Mouse (Mus musculus): ENCODE measurements around the gene Tmem218.

Tmem218 gene

DNA sequence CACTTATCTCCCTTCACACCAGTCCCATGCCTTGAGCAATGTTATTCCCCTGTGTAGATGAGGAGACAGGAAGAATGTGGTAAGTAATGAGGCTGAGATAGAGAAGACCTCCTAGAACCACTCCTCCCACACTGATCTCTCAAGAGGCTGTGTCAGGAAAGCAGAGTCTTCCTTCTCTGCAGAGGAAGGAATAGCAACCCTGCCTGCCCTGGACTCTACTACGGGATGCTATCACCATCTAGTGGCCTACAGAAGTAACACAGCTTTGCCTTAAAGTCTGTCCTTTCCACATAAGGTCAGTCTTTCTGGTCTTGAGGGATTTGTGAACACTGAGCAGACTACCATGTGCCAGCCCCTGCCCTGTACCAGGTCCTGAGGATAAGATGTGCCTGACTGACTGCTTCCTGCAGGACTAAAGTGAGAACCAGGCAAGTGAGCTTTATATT lies 21.9 kb downstream of the Tmem218 start:
- in situ Hi-C loops (cut with MboI; ENCODE audit: low pct_unique_long_range_greater_than_20kb in 1 of 2, low sequenced_read_pairs in 2 of 2, unreplicated experiment in 1 of 2): no loop called here

DNA sequence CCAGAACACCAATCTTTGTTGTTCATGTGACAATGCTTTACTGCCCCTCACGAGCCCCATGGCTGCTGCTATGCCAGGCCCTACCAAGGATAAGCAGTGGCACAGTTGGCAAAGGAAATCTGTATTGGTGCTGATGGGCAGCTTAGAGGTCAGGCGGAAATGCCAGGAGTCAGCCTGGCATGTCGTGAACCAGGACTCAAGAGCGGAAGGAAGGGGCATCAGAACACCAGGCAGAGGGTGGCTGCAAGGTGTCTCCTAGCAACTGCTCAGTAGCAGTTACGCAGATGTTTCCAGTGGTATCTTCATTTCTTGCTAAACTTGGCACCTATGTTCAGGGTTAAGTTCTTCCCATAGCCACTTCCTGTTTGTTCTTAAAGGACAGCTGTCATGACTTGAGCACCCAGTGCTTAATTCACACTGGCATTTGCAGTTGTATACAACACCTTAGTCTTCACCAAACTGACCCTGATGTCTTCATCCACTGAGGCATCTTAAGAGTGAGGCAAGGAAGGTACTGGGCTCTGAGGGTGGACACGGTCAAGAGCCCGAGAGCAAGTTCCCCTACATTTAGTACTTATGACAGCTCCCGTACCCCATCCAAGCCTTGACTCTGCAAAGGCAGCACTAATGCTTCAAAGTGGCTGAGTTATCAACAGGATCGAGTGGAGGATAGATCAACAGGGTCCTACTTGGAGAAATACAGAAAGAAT lies 22.6 kb downstream of the Tmem218 start:
- in situ Hi-C loops (cut with MboI; ENCODE audit: low pct_unique_long_range_greater_than_20kb in 1 of 2, low sequenced_read_pairs in 2 of 2, unreplicated experiment in 1 of 2): no loop called here

DNA sequence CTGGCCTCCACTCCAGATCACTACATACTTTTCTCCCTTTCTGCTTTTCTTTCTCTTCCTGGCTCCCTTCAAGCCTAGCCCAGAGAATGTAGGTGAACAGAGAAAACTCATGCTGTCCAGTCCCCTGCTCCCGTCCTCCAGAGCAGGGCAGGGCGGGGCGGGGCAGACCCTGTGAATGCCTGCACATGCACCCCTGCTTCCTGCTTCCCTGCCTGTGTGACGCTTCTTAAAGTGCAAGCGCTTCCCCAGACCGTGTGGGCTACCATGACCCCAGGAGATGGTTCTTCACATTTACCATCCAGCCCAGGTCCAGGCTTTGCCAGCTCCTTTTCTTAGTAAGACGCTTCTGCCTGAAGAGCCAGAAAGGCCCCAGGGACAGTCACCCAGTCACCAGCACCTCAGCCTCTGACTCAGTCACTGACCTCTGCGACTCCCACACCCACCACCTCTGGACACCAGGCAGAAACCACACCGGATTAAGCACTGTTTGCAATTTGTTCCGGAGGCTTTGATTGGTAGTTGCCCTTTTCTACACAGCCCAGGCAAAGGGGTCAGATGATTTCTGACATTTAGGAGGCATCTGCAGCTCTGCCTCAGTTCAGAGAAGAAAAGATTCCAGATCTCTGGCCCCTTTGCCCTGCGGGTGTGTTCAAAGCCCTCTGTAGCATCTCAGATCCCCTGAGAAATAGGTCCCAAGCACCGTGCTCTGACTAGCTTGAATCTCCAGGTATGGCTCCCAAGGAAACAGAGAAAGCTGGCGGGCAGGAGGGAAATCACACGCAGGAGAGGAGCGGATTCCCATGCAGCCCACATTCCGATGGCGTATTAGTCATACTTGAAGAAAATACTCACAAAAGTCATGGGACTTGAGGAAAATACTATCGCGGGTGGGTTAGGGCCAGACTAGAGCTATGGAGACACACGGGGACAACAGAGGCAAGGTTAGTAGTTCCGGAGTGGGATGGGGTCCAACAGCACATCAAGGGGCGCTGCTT lies 24.5 kb downstream of the Tmem218 start:
- in situ Hi-C loops (cut with MboI; ENCODE audit: low pct_unique_long_range_greater_than_20kb in 1 of 2, low sequenced_read_pairs in 2 of 2, unreplicated experiment in 1 of 2): no loop called here

DNA sequence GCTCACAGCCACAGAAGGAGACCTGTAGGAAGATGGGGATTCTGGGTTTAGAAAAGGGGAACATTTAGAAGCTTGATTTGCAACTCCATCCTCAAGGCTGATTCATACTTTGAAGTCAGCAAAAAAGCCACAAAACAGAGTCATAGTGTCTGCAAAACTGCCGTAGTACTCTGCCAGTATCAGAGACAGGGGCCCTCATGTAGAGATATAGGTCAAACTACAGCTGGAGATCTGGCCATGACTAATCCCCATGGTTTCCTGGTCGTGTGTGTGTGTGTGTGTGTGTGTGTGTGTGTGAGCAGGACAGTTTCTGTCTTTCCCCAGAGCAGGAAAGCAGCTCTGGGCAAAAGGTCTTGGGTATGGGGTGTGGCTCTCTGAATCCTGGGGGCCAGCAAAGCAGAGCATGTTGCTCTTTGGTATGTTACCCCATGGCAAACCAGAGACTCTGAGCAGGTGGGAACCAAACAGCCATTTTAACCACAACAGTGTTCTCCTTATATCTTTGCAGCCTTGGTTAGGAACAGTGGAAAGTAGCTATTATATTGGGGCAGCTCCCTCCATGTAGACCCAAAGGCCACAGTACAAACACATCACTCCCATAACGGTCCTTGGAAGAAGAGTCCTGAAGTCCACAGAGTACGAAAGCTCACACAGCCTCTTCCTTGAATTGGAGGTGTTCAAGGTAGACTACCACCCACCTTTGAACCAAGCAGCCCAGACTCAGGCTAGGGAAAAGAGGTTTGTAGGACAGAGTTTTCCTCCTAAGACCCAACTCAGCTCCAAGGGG lies 28.1 kb downstream of the Tmem218 start:
- in situ Hi-C loops (cut with MboI; ENCODE audit: low pct_unique_long_range_greater_than_20kb in 1 of 2, low sequenced_read_pairs in 2 of 2, unreplicated experiment in 1 of 2): no loop called here

DNA sequence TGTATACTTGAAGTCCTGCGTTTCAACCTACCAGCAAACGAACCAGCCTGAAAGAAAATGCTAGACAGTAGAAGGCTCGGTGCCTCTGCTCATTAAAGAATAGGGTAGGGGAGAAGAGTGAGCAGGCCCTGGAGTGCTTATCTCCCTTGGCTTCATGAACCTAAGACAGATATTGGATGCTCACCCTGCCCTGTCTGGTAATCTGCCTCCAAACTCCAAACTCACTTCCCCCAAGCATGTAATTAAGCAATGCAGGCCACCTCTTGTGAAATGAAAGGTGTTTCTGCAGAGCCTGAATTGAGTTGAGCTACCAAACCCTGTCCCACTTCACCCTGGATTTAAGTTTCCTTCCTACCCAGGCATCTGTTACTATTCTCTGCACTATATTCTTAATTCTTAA lies 34.7 kb downstream of the Tmem218 start:
- in situ Hi-C loops (cut with MboI; ENCODE audit: low pct_unique_long_range_greater_than_20kb in 1 of 2, low sequenced_read_pairs in 2 of 2, unreplicated experiment in 1 of 2): no loop called here

DNA sequence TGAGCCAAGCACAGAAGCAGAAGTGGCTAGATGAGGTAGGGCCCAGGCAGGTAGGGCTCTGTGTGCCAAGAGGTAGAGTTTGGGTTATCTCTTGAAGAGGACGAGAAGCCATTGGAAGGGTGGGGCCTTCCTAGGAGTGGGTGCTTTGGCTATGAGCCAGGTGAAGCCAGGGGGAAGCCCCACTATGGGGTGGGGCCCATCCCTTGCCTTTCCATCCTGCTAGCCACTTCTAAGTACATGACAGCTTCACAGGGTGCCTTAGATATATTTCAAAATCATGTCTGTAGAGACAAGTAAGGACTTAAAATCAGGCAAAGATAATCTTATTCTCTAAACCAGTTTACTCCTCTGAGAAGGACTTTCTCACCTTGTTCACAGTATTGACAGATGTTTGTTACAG lies 36.6 kb downstream of the Tmem218 start:
- in situ Hi-C loops (cut with MboI; ENCODE audit: low pct_unique_long_range_greater_than_20kb in 1 of 2, low sequenced_read_pairs in 2 of 2, unreplicated experiment in 1 of 2): no loop called here

DNA sequence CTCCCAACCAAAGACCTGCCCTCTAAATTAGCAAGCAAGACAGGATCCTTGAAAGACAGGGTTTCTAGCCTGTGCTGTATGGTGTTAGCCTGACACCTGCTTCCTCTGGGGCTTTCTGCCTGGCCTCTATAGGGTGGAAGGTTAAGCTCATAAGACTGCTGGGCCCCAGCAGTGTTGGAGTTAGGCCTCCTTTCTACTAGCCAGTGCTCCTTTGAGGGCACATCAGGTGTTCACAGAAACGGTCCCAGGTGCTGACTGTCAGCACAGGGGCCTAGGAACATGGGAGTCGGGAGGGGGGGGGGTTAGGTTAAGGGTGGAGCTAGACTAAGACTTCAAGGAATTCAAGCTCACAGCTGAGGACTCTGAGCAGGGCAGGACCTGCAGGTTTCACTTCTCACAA lies 37.4 kb downstream of the Tmem218 start:
- in situ Hi-C loops (cut with MboI; ENCODE audit: low pct_unique_long_range_greater_than_20kb in 1 of 2, low sequenced_read_pairs in 2 of 2, unreplicated experiment in 1 of 2): no loop called here

DNA sequence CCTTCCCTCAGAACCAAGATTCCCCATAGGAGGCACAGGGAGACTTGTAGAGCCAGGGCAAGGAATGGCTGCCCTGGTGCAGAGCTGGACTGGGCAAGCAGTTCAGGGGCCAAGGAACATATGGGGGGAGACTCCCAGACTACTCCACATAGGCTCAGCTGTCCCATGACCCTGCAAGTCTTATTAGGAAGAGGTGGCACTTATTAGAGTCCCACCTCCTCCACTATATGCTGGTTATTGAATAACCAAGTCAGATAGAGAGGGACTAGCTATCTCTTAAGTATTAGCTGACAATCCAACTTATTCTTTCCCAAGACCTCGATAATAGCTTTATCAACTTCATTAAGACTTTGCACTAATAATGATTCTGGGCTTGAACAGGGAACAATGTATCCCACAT lies 37.8 kb downstream of the Tmem218 start:
- in situ Hi-C loops (cut with MboI; ENCODE audit: low pct_unique_long_range_greater_than_20kb in 1 of 2, low sequenced_read_pairs in 2 of 2, unreplicated experiment in 1 of 2): no loop called here

DNA sequence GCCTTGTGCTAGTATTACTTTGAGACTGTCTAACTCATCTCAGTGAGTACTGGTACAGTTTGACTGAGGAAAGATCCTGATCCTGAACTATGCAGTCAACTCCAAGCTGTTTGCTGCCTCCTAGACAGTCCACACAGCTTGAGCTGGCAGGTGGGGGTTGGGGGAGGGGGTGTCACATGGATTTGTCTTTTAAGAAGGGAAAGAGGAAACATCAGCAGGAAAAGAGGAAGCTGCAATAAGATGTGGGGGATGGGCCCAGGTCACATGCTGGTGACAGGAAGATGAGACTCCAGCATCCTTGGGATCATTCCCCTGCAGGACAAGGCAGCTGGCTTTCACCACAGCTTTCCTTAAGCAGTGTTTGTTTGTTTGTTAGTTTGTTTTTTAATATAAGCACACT lies 39.4 kb downstream of the Tmem218 start:
- in situ Hi-C loops (cut with MboI; ENCODE audit: low pct_unique_long_range_greater_than_20kb in 1 of 2, low sequenced_read_pairs in 2 of 2, unreplicated experiment in 1 of 2): no loop called here

DNA sequence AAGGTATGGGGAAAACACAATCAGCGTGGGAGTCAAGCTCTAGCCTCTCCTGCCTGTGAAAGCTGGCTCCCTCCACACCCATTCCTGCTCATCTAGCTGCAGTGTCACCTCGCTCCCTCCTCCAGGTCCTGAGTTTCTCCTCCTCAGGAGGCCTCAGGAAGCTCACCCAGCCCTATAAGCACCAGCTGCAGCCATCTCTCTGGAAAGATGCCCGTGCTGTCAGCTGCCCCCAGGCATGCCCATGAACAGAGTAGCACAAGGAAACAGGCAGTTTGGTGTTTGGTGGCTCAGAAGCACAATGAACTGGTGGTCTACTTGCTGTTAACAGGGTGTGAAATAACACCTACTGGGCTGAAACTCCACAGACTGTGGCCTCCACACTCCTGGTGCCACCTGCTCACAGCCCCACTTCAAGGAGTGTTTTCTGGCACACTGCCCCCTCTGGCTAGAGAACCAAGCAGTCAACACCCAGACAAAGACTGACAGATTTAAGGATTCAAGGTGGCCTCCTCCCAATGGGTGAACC lies 40.4 kb downstream of the Tmem218 start:
- in situ Hi-C loops (cut with MboI; ENCODE audit: low pct_unique_long_range_greater_than_20kb in 1 of 2, low sequenced_read_pairs in 2 of 2, unreplicated experiment in 1 of 2): no loop called here

DNA sequence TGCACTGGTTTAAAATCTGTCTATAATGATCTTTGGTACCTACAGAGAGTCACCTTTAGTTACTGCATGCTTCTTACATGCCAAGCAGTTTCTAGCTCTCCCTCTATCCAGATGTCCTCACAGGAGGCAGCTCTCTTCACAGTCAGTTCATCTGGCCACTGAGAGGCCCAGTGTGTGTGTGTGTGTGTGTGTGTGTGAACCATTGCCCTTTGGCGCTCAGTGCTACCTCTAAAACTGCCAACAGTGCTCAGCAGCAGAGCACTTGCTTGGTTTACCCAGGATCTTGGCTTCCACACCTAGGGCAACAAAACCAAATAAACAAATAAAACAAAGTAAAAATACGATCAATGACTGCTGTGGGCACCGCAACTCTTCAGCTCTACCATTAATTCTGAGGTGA lies 42.0 kb downstream of the Tmem218 start:
- in situ Hi-C loops (cut with MboI; ENCODE audit: low pct_unique_long_range_greater_than_20kb in 1 of 2, low sequenced_read_pairs in 2 of 2, unreplicated experiment in 1 of 2): no loop called here

DNA sequence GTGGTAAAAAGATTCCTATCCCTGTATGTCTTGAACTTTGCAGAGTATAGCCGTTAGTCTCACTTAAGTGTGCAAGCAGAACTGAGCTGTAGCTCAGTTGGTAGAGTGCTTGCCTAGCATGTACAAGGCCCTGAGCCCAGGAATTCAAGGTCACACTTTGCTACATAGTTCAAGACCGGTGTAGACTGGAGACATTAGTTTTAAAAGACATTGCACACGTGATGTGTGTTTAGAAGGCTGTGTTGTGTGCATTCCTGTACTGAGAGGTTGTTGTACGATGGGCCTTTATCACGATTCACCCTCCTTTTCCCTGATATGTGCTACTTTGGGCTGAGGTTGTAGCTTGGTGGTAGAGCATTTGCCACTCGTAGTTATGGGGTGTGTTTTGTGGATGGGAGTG lies 42.6 kb downstream of the Tmem218 start:
- in situ Hi-C loops (cut with MboI; ENCODE audit: low pct_unique_long_range_greater_than_20kb in 1 of 2, low sequenced_read_pairs in 2 of 2, unreplicated experiment in 1 of 2): no loop called here

DNA sequence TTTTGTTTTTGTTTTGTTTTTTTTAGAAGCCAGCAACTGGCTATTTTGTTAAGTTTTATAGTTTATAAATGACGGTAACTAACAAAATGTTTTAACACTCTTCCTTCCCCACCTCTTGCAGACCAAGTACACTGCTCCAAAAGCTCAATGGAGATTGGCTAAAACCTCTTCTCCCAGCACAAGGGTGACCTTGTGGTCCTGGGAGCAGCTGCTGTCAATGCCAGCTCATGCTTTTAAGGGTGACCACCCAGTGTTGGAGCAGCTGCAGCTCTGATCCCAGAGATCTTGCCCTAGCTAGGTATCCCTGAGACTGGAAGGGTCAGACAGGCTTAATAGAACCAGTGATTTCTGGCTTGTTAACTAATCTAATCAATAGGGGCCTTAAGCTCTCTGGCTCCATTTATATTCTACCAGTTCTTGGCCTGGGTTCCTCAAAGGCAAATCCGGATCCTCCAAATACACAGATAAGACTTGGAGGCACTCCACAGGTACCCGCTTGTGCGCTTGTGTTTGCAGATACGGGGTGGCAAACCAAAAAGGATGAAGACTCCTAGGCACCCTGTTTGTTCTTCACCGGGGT lies 46.6 kb downstream of the Tmem218 start:
- in situ Hi-C loops (cut with MboI; ENCODE audit: low pct_unique_long_range_greater_than_20kb in 1 of 2, low sequenced_read_pairs in 2 of 2, unreplicated experiment in 1 of 2): no loop called here

DNA sequence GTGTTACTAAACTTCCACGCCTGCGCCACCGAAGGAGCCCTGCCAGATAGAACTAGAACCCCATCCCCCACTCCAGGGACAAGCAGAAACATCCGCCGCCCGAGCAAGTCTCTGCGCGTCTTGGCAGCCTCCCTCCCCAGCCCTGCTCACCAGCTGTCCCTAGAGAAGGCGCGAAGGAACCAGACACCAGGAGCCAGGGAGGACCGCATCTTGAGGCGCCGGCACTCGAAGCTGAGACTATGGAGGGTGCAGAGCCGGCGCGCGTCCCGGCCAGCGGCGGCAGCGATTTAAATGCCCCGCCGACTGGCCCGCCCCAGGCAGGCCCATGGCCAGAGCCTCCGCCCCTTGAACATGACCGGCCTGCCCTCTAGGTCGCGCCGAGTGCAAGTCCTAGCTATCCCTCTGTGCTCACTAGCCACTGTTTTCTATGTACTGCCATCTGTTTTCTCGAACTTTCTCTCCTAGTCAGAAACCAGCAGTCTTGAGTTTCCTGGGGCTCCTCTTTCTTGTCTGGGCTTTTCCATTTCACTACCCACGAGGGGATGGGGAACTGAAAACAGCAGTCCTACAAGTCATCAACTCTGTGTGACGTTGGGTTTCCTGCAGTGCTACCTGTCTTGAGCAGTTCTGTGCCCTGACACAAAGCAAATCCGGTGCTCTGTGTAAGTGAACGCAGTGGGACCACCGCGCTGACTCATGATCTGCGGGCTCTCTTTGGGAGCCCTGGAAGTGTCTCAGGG lies 47.3 kb downstream of the Tmem218 start, which contains the start of gene Slc37a2:
Slc37a2 (minus strand) TSS at position 590 of the 740 bp plus-strand sequence.
- in situ Hi-C loops (cut with MboI; ENCODE audit: low pct_unique_long_range_greater_than_20kb in 1 of 2, low sequenced_read_pairs in 2 of 2, unreplicated experiment in 1 of 2): no loop called here

DNA sequence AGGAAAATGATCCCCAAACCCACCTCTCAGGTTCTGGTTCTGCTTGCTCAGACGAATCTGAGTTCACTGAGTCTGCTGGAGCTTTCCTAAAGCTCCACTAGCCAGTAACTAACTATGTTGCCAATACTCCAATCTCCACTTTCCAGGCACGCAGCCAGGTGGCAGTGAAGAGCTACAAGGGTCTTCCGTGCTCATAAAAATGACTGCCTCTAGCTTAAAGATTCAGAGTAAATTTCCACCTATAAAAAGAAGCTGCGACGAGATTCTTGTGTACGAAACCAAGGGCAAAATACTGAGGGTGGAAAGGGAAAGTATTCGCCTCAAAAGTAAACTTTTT lies 47.8 kb downstream of the Tmem218 start:
- in situ Hi-C loops (cut with MboI; ENCODE audit: low pct_unique_long_range_greater_than_20kb in 1 of 2, low sequenced_read_pairs in 2 of 2, unreplicated experiment in 1 of 2): no loop called here

DNA sequence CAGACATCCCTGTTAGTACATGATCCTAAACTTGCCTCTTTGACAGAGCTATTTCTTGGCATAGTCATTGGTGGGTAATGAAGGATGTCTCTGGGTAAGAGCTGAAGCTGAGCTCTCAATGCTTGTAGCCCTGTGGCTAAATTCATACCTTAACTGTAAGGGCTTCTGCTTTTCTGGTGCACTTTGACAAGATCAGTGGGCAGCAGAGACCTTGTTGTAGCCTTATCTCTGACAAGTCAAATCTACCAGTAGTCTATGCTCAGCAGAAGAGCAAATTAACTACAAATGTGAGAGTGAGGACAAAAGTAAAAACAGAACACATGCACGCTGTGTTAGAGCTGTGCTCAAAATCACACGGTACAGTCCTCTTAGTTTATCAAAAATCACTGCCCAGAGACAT lies 58.6 kb downstream of the Tmem218 start:
- in situ Hi-C loops (cut with MboI; ENCODE audit: low pct_unique_long_range_greater_than_20kb in 1 of 2, low sequenced_read_pairs in 2 of 2, unreplicated experiment in 1 of 2): no loop called here

All from mouse embryonic stem cell (cell line).